ENCODE assay signal across 16 mouse cellular contexts in the genomic region with DNA sequence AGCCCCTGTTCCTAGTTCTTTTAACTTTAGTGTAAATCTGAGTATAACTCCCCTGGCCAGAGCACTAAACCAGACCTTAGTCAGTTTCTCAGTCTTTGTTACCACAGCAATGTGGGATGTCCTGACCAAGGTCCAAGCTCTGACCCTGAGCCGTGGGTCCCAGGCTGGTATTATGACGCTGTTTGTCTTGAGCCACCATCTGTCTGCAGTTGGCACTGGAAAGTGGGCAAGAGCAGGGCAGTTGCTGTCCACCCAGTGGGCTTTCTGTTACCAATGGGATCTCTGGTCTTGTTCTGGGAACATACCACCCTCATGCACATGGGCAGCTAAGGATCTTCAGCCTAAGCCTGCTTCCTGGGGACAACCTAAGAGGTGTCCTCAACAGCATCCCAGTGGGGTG.
"Had no signal": no experiment of that assay in that cellular context is flagged by ENCODE, and none has a peak within 500 bp of the region (broad histone marks: within the 10 kb centered on the region; RNA-seq: fewer than 3 reads in every experiment).

No protein-coding gene starts in this region.

- H3K4me3 ChIP-seq: limb, embryonic 12.5 days; limb, embryonic 15.5 days; midbrain, embryonic 12.5 days; midbrain, embryonic 15.5 days; neural tube, embryonic 12.5 days; neural tube, embryonic 15.5 days had no signal

- DNase-seq: kidney, postnatal 14 days; kidney, postnatal 4 days; left cerebral cortex, postnatal 4 days; liver, postnatal 0 days; lung, embryonic 14.5 days; right cerebral cortex, postnatal 25 days; spleen, adult 18-20 months; thymus, adult 18-20 months; thymus, postnatal 36 days had no signal

- H3K27ac ChIP-seq: limb, embryonic 12.5 days; limb, embryonic 15.5 days; liver, embryonic 14.5 days; midbrain, embryonic 12.5 days; midbrain, embryonic 15.5 days; neural tube, embryonic 12.5 days; neural tube, embryonic 15.5 days had no signal

- H3K27me3 ChIP-seq: limb, embryonic 12.5 days; limb, embryonic 15.5 days; midbrain, embryonic 15.5 days; neural tube, embryonic 12.5 days; neural tube, embryonic 15.5 days had no signal
